Mouse (Mus musculus) mouse embryonic stem cell (cell line): ENCODE measurements around the gene G0s2.
"Not testable (repeated sequence)": the region's sequence is repeated elsewhere in the genome, so short reads cannot be mapped to it uniquely, and the experiment has no call there.

ENCODE experiments used
- in situ Hi-C, 2 experiments: fragments of 300-500 bp; cut with MboI; formaldehyde crosslinking; loops; 1 replicate in 1 of 2; 3 replicates in 1 of 2; pipeline ENCODE4 v1.14.3; 2019 to 2020; ENCODE audit warnings: low sequenced_read_pairs in 2 of 2, low pct_unique_long_range_greater_than_20kb in 1 of 2, mixed read lengths in 1 of 2; ENCODE audit not compliant: unreplicated experiment in 1 of 2

The G0s2 gene

GRCm38 (mm10) chr1:193261897-193262548 lies 11.0 kb downstream of the G0s2 start:
- in situ Hi-C loops: no loop called here

GRCm38 (mm10) chr1:193259559-193259958 lies 13.5 kb downstream of the G0s2 start:
- in situ Hi-C loops: loop anchor here in 1 of 2 experiments (5.0 kb wide), 1 partner anchor 118 kb away; no protein-coding TSS in a partner anchor

DNA sequence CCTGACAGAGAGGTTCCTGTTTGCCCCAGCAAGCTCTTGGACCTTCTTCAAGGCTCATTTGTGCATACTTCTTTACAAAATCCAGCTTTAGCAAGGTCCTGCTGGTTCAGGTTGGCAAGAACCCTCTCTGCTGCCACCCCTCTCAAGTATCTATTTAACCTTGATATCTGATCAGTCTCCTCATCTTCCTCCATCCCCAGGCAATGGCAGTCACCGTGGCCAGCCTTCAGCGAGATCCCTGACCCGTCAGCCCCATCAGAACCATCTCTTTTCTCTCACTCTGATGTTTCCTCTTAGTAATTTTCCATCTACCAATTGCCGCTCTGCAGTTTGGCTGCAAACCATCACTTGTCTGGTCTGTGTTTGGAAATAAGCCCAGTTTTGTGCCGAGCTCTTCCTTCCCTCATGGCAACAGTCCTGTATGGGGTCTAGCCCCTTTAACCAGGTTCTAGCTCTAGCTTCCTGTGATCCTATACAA lies 16.4 kb downstream of the G0s2 start:
- in situ Hi-C loops: loop anchor here in 1 of 2 experiments (5.0 kb wide), 1 partner anchor 121 kb away; no protein-coding TSS in a partner anchor

DNA sequence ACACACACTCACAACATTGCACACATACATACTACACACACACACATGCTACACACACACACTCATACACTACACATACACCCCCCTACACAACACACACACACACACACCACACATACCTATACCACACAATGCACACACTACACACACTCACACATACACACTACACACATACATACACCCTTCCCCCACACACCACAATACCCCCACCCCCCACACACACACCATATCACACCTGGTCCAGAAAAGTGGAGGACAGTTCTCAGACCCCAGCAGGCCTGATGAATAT lies 16.8 kb downstream of the G0s2 start:
- in situ Hi-C loops: loop anchor here in 1 of 2 experiments (5.0 kb wide), 1 partner anchor 121 kb away; no protein-coding TSS in a partner anchor

- in situ Hi-C loops: loop anchor here in 1 of 2 experiments (5.0 kb wide), 1 partner anchor 122 kb away; no protein-coding TSS in a partner anchor
These were observed 17.3 kb downstream of the G0s2 start for GRCm38 (mm10) chr1:193255488-193256288.

- in situ Hi-C loops: loop anchor here in 1 of 2 experiments (5.0 kb wide), 1 partner anchor 122 kb away; no protein-coding TSS in a partner anchor
These were observed 18.0 kb downstream of the G0s2 start for GRCm38 (mm10) chr1:193255032-193255431.

GRCm38 (mm10) chr1:193253895-193254294 lies 19.1 kb downstream of the G0s2 start:
- in situ Hi-C loops: not testable (repeated sequence)

DNA sequence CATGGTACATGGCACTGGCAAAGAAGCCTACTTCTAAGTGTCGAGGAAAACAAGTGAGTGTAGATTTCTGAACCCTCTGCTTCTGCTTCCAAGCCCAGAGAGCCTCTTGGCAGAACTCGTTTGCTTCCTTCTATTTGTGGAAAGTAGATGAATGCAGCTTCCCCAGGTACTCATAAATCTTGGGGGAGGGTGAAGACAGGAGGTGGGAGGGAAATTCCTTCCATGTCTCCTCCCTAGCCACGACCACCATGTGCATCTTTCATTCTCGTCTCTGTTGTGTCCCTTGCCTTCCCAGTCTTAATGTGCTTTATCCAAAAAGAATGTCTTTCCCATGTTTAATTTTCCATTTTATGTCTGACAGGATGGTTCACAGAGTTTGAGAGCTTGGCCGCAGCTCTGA lies 20.4 kb downstream of the G0s2 start:
- in situ Hi-C loops: no loop called here

DNA sequence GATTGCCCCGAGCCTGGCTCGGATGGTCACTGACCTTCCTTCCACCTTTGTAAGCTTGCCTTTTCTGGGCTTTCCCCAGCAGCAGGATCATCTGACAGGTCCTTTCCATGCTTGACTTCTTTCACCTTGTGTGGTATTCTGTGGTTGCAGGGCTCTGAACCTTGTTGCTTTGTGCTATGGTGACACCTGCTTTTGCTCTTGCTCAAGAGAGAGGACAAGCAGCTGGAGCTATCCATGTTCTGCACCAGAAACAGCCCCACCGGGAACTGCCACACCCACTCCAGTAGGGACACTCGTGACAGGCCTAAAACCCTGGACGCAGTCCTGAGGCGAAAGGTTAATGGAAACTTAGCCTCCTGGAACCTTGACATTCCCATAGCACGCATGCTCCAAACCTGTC lies 21.6 kb downstream of the G0s2 start:
- in situ Hi-C loops: no loop called here

DNA sequence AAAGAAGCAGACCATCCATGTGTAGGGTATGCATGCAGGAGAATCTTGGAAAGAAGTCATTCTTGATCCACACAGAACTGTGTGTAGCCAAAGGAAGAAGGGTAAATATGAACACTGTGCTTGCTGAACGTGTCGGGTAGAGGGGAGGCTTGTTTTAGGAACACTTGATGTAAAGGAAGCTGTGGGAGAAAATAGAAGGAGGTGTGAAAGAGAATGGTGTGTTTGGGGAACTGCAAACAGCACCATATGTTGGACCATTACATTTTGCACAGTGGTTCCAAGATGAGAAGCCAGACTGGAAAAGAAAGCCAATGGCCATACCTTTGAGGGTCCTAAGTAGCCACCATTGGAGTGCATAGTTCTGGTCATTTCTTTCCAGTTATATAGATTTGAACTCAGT lies 23.0 kb downstream of the G0s2 start:
- in situ Hi-C loops: no loop called here

DNA sequence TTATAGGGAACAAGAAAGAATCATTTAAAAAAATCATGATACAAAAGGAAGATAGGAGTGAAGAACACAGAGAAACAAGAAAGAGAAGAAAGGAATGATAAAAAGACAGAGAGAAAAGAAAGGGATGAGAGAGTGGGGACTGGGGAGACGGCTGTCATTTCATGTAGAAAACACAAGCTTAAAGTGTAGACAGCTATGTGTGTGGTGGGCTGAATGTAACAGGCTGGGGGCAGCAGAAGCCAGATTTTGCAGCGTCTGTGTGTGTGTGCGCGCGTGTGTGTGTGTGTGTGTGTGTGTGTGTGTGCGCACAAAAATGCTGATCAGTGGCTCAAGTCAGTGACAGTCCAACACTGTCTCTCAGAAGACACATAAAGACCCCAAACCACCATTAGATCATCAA lies 28.8 kb downstream of the G0s2 start:
- in situ Hi-C loops: no loop called here

DNA sequence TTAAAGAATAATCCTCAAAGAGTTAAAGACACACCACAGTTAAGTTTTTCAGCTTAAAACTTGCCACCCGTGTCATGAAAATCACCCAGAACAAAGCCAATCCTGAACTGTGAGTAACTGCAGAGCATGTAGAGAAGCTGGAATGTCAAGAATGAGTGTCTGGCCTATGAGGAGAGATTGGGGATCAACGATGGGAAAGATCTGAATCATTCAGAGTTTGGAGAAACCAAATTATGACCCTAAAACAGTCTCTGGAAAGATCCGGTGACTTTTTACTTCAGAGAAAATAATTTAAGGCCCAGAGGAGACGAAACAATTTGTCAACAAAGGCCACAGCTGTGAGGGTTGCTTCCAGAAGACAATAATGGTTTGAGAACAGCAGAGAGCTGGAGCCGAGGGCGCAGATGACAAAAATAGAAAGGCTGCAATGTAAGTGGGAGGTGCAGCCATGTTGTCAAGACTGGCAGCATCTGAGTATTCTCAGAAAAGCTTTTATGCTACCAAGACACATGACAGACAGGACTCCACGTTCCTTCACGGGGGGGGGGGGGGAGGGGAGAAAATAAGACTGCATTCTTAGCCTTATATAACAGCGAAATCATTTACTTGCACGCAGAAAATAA lies 29.3 kb downstream of the G0s2 start:
- in situ Hi-C loops: no loop called here

- in situ Hi-C loops: no loop called here
These were observed 30.2 kb downstream of the G0s2 start for GRCm38 (mm10) chr1:193242863-193243262.

DNA sequence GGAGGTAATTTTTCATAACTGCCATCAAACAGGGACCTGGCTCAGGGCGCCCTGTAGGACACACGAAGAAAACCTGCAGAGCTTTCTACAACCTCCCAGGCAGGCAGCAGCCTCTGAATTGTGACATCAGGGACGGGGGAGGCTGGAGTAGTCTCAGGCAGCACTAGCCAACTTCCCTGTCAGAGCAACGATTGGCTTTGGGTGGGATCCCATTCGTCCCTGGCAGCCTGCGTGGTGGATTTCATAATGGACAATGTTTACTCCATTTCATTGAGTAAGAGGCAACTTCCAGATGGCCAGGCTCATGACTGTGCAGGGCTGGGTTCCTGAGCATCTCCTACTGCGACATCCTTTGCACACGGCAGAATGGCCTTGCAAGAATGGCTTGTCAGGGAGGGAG lies 30.8 kb downstream of the G0s2 start:
- in situ Hi-C loops: no loop called here

DNA sequence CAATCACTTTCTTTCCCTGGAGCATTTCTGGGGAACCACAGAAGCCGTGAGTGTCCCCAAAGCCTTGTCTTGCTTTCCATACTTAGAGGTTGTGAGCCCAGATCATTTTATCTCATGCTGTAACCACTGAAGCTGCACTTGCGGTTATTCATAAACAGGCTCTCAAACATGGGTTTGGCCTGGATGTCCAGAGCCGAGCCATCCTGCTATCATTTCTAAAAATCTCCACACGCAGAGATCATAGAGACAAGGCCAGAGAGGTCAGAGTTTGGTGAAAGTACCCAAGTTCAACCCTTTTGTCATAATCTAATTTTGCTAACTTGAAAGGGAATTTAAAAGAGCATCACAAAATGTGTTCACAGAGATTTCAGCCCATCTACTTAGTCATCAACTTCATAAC lies 31.6 kb downstream of the G0s2 start:
- in situ Hi-C loops: no loop called here

DNA sequence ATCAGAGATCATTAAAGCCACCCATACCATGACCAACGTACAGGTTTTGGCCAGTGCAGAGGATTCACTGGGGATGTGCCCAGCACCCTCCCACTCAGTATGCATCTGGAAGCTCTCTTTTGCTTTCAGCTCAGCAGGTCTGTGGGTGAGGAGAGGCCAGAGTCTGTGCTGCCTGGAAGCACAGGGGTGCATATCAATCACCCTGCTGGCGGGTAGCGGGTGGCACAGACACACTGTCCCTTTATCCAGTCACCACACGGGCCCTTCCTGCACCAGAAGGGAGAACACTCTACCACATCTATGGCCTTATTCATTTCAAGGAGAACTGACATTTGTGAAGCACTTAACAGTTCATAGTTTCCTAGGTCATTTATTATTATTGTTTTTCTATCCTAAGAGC lies 34.6 kb downstream of the G0s2 start:
- in situ Hi-C loops: no loop called here

DNA sequence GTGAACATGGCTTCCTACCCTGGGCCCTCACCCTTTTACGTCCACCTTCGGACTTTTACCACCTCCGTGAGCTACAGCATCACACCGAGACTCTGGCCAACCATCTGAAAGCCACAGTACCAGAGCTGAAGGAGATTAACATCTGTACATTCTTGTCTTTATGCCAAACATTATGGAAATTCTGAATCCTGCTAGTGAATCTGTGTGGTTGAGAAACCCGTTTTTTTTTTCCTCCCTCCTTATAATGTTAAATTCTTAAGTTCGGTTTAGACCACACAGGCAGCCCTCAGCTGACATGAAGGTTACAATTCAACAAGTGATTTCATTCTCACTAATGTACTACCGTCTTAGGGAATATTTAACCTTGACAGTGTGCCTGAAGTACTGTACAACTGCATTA lies 38.1 kb downstream of the G0s2 start:
- in situ Hi-C loops: no loop called here

GRCm38 (mm10) chr1:193234130-193234645 lies 38.8 kb downstream of the G0s2 start:
- in situ Hi-C loops: no loop called here

GRCm38 (mm10) chr1:193232732-193233131 lies 40.3 kb downstream of the G0s2 start:
- in situ Hi-C loops: no loop called here
